Mouse (Mus musculus) heart, postnatal 4 days (tissue): ENCODE results near the gene Vmn1r66. TPM values are rescaled to one million over a fixed set of nuclear protein-coding genes. Genes with fewer than 3 reads are reported as not detected.
"Not testable (repeated sequence)": the region's sequence is repeated elsewhere in the genome, so short reads cannot be mapped to it uniquely, and the experiment has no call there.

Source experiments
- DNase-seq: peaks from one replicate; pipeline ENCODE4 v3.0.0; 2021
- total RNA-seq, 2 experiments: library from RNA; stranded (reverse); gene quantifications; 2 replicates each; pipeline ENCODE4 v1.2.3; 2021

Vmn1r66 gene
- total RNA-seq = not detected

- DNase-seq = no peak
Observed at GRCm38 (mm10) chr7:10277906-10278305, at the start of gene Vmn1r66. Vmn1r66 (minus strand) TSS chr7:10278006.

- not testable (repeated sequence) for DNase-seq
Observed at GRCm38 (mm10) chr7:10325462-10325861, 47.7 kb upstream of the Vmn1r66 start.

GRCm38 (mm10) chr7:10252075-10252474 lies 25.7 kb downstream of the Vmn1r66 start:
- DNase-seq = no peak

GRCm38 (mm10) chr7:10249146-10249545 lies 28.7 kb downstream of the Vmn1r66 start:
- DNase-seq = no peak

Other genes with a start within 250 kb of the Vmn1r66 start
- gene Vmn2r50, start 224.7 kb downstream of the Vmn1r66 start, total RNA-seq = not detected
- not detected for gene Vmn2r51, start 172.3 kb downstream of the Vmn1r66 start, total RNA-seq
- not detected for gene Vmn2r52, start 101.4 kb downstream of the Vmn1r66 start, total RNA-seq
- gene Vmn1r67, start 165.3 kb upstream of the Vmn1r66 start, total RNA-seq = not detected
- 1 to 10 TPM; 5.0 to 5.1 TPM for gene Zik1, start 217.4 kb upstream of the Vmn1r66 start, total RNA-seq